Mouse (Mus musculus) midbrain, postnatal 0 days (tissue): ENCODE measurements at regions not wholly inside any gene's neighbourhood (a gene's known extent, or its start where the extent isn't known, plus 50 kb on each side); places are given as distances from the start of the nearest gene placed in this dataset.
A peak's percentile ranks its signal among the peaks of the same experiment; 100 is the strongest.

Experiments used
- ATAC-seq: fragments of 200-750 bp; cut with Nextera tagmentation; 2 replicates; pipeline ENCODE4 v1.8.0; 2017; ENCODE audit warnings: moderate number of reproducible peaks, mild to moderate bottlenecking, moderate TSS enrichment, moderate library complexity; ENCODE audit not compliant: low FRiP score
- DNase-seq: peaks from one replicate; pipeline ENCODE4 v3.0.0-alpha.2; 2015; ENCODE audit warnings: low spot score
- H3K27ac ChIP-seq: fragments of 300-500 bp; sonication (generic); 2 replicates; pipeline ENCODE4 v1.5.1; 2014; ENCODE audit warnings: low read depth, mild to moderate bottlenecking, low read length, mixed read lengths
- H3K27me3 ChIP-seq: fragments of 300-500 bp; sonication (generic); 2 replicates; pipeline ENCODE4 v1.6.1; 2014; ENCODE audit warnings: low read length, control low read depth, mixed read lengths; ENCODE audit not compliant: insufficient read depth
- H3K36me3 ChIP-seq: fragments of 300-500 bp; sonication (generic); 2 replicates; pipeline ENCODE4 v1.6.1; 2014; ENCODE audit warnings: low read length, control low read depth, mixed read lengths; ENCODE audit not compliant: insufficient read depth
- H3K4me1 ChIP-seq: fragments of 300-500 bp; sonication (generic); 2 replicates; pipeline ENCODE4 v1.6.1; 2014; ENCODE audit warnings: mild to moderate bottlenecking, control low read depth, antibody characterized with exemption, low read length, mixed read lengths; ENCODE audit not compliant: insufficient read depth
- H3K4me2 ChIP-seq: fragments of 300-500 bp; sonication (generic); 2 replicates; pipeline ENCODE4 v1.6.1; 2014; ENCODE audit warnings: low read depth, mild to moderate bottlenecking, low read length, mixed read lengths; ENCODE audit not compliant: poor library complexity, severe bottlenecking
- H3K4me3 ChIP-seq: fragments of 300-500 bp; sonication (generic); 2 replicates; pipeline ENCODE4 v1.5.1; 2014; ENCODE audit warnings: low read depth, mild to moderate bottlenecking, low read length, moderate library complexity
- H3K9ac ChIP-seq: fragments of 300-500 bp; sonication (generic); replicated peaks from 2 replicates; pipeline ENCODE4 v1.6.1; 2014; ENCODE audit warnings: mild to moderate bottlenecking, low read length, moderate library complexity, mixed read lengths; ENCODE audit not compliant: poor library complexity, severe bottlenecking
- H3K9me3 ChIP-seq: fragments of 300-500 bp; sonication (generic); 2 replicates; pipeline ENCODE4 v1.6.1; 2016; ENCODE audit warnings: low read length, control low read depth
- CTCF ChIP-seq: IDR thresholded peaks from 2 replicates; pipeline ENCODE4 v1.5.1; 2016; ENCODE audit warnings: antibody characterized with exemption, mild to moderate bottlenecking
- WGBS: fragments of 180-500 bp; shearing (Covaris S2); extraction: QIAGEN DNeasy Blood & Tissue Kit; methylation state at CpG from one replicate; pipeline ENCODE4 v1.1.7; 2014; 5-methylcytosine and 5-hydroxymethylcytosine counted together

DNA sequence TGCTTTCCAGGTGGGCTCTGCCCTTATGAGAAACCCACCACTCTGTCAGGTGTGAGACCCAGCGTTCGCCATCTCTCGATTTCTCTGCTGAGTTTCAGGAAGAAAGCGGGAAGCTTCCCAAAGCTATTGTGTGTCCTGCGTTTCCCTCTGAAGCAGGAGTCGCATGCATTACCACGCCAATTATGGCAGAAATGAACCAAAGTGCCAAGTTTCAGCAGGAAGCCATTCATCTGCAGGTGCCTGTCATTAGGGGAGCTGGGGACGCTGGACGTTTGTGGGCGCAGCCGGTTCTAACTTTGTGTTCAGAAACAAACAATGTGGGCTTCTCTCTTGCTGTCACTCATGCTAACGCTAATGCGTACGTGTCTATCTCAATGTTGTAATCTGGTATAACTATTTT is 91.3 kb upstream of the Card11 start:
- H3K4me2 ChIP-seq: no peak overlapping the region
- H3K27me3 ChIP-seq: no peaks in the 10 kb centered on the region
- no peaks in the 10 kb centered on the region for H3K36me3 ChIP-seq
- H3K4me1 ChIP-seq: no peaks in the 10 kb centered on the region
- no peaks in the 10 kb centered on the region for H3K9me3 ChIP-seq
- no peak overlapping the region for H3K4me3 ChIP-seq
- WGBS: 25% methylated on average over 14 of the region's 14 CpGs
- ATAC-seq (no peak), DNase-seq (no peak)
- no peak for TF ChIP-seq CTCF
- H3K9ac ChIP-seq: no peak overlapping the region
- no peak overlapping the region for H3K27ac ChIP-seq

DNA sequence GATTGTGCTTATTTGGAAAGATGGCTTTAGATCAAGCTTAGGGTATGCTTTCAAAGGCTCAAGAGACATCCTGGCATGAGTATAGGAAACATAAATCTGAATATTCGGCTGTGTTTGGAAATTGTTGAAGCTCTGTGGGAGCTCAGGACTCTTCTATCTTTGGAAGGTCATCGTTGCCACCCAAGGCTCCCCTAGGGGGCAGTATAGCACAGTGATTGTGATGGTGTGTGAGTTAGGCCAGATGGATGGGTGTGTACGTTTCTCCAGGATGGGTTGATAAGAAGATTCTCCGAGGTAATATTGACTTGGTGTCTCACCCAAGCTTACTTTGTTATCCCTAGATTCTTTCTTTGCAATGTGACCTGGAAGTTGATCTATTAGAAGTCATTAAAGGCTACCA is 93.3 kb upstream of the Card11 start:
- no peaks in the 10 kb centered on the region for H3K9me3 ChIP-seq
- ATAC-seq: no peak
- no peak overlapping the region for H3K4me3 ChIP-seq
- H3K4me2 ChIP-seq: no peak overlapping the region
- no peaks in the 10 kb centered on the region for H3K36me3 ChIP-seq
- H3K27me3 ChIP-seq: no peaks in the 10 kb centered on the region
- peak; percentile 65 for TF ChIP-seq CTCF
- WGBS: 63% methylated on average over 4 of the region's 4 CpGs
- no peak overlapping the region for H3K27ac ChIP-seq
- no peaks in the 10 kb centered on the region for H3K4me1 ChIP-seq
- peak; percentile 54 for DNase-seq
- H3K9ac ChIP-seq: no peak overlapping the region

DNA sequence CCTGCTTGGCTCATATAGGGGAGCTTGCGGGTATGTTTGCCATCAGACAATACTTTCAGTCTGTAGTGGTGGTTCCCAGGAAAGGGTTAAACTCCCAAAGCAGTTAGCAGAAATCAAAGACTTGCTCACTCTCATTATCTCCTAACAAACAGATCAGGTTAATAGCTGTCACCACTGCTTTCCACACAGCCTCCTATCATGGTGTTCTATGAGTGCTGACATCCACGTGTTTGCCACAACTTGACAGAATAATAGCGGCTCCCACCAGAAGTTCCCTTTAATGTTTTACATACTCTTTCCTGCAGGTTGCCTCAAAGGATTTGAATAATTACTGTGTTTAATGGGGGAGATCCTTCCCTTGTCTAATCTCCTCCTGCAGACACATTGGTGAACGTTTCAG is 97.5 kb upstream of the Card11 start:
- H3K9ac ChIP-seq: no peak overlapping the region
- ATAC-seq (no peak), DNase-seq (no peak)

DNA sequence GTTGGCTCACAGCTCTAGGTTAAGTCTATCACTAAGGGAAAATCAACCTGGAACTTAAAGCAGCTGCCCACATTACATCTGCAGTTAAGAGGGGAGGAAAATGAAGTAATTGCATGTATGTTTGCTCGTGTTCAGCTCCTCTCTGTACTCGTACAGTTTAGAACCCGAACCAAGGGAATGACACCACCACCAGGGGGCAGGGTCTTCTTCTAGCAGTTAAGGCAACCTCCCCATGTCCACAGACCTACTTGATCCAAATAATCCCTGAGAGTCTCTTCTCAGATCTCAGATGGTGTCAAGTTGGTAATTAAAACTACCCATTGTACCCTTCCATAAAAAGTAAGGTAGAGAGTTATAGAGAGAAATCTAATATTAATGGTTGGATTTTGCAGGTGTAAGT is 111.3 kb upstream of the Card11 start:
- DNase-seq: no peak
- H3K27me3 ChIP-seq: no peaks in the 10 kb centered on the region
- no peaks in the 10 kb centered on the region for H3K4me1 ChIP-seq
- WGBS: 91% methylated on average over 3 of the region's 3 CpGs
- no peaks in the 10 kb centered on the region for H3K9me3 ChIP-seq
- no peaks in the 10 kb centered on the region for H3K36me3 ChIP-seq
- H3K4me2 ChIP-seq: no peak overlapping the region
- no peak overlapping the region for H3K4me3 ChIP-seq
- no peak for ATAC-seq
- TF ChIP-seq CTCF: no peak; the same call in 1 of the 2 replicates
- no peak overlapping the region for H3K27ac ChIP-seq
- H3K9ac ChIP-seq: no peak overlapping the region

More for the DNA sequence above, 97.5 kb upstream of the Card11 start:
- H3K36me3 ChIP-seq: no peaks in the 10 kb centered on the region
- H3K4me1 ChIP-seq: no peaks in the 10 kb centered on the region
- H3K27me3 ChIP-seq: no peaks in the 10 kb centered on the region
- TF ChIP-seq CTCF: no peak
- H3K9me3 ChIP-seq: no peaks in the 10 kb centered on the region
- 38% methylated on average over 4 of the region's 4 CpGs for WGBS
- H3K27ac ChIP-seq: no peak overlapping the region
- H3K4me3 ChIP-seq: no peak overlapping the region
- H3K4me2 ChIP-seq: no peak overlapping the region

DNA sequence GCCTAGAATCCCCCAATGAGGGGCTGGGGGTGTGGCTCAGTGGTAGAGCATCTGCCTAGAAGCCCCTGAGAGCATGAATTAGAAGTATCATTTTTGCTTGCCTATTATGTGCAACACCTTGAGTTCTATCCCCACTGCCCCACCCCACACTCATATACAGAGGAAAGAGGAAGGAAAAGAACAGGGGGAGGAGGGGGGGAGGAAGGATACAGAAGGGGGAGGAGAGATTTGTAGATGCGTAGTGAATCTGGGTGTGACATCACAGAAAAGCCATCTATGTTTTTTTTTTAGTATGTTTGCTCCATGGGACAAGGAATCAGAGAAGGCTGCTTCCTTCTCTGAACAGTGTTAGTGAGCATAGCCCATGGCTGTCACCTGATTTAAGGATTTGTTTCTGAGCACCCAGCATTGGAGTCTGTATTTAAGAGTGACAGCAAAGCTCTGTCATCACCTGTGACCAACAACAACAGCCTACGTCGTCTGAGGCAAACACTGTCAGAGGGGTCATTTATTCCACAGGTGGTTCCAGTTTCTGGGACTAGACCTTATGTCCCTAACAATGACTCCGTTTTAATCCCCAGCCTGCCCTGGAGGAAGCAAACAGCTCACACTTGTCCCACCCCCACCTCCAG is 115.0 kb upstream of the Card11 start:
- Histone ChIP-seq H3K36me3 (no peaks in the 10 kb centered on the region), H3K4me1 (no peaks in the 10 kb centered on the region), H3K27me3 (no peaks in the 10 kb centered on the region), H3K27ac (no peak overlapping the region), H3K9me3 (no peaks in the 10 kb centered on the region), H3K4me3 (no peak overlapping the region), H3K4me2 (no peak overlapping the region), H3K9ac (no peak overlapping the region)
- ATAC-seq (no peak), DNase-seq (no peak)
- TF ChIP-seq CTCF: no peak
- 74% methylated on average over 4 of the region's 4 CpGs for WGBS

DNA sequence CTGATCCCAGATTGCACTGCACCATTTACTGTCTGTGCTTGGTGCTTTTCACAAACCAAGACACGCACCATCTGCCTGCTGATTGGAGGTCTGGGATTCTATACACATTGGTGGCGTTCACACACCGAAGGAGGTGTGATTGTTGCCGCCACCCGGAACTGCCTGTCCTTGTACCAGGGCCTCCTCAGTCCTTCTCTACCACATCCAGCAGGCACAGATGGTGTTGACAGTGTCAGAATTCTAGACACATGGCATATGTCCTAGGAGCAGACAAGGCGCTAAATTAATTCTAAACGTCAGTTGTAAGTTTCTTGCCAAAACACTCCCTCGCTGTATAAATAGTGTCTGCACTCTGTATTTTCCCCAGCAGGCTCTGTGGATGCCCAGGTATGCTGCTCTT is 115.6 kb upstream of the Card11 start:
- no peaks in the 10 kb centered on the region for H3K9me3 ChIP-seq
- H3K36me3 ChIP-seq: no peaks in the 10 kb centered on the region
- 84% methylated on average over 8 of the region's 8 CpGs for WGBS
- ATAC-seq: no peak
- H3K27me3 ChIP-seq: no peaks in the 10 kb centered on the region
- peak; percentile 39 for DNase-seq
- no peak for TF ChIP-seq CTCF
- no peak overlapping the region for H3K4me2 ChIP-seq
- H3K9ac ChIP-seq: no peak overlapping the region
- H3K4me3 ChIP-seq: no peak overlapping the region
- H3K4me1 ChIP-seq: no peaks in the 10 kb centered on the region
- no peak overlapping the region for H3K27ac ChIP-seq
